Mouse (Mus musculus): ENCODE data around the gene Psap. TPM values are rescaled to one million over a fixed set of nuclear protein-coding genes. Genes with fewer than 3 reads are reported as not detected.

The Psap gene
- polyA plus RNA-seq, 1 experiment from 2014 or later: 235 TPM

GRCm38 (mm10) chr10:60344111-60344510 is 66.7 kb downstream of the Psap start:
- 84% methylated on average over 3 of the region's 3 CpGs for WGBS
- peaks cover 13% of the 10 kb centered on the region for H3K27me3 ChIP-seq (ENCODE audit: control insufficient read depth, insufficient read depth, low read depth, low read length)
- H3K4me1 ChIP-seq (ENCODE audit: control insufficient read depth, insufficient read depth, low read length): no peaks in the 10 kb centered on the region; the same call in 1 of the 2 replicates
- H3K4me3 ChIP-seq (ENCODE audit: low read depth, low read length): no peak overlapping the region
- H3K9me3 ChIP-seq (replicated peaks; ENCODE audit: control insufficient read depth, low read length, poor library complexity, severe bottlenecking): no peaks in the 10 kb centered on the region
- no peaks in the 10 kb centered on the region for H3K36me3 ChIP-seq (ENCODE audit: control insufficient read depth, insufficient read depth, low read length)
- H3K4me2 ChIP-seq (ENCODE audit: low read length): no peak overlapping the region
- no peak overlapping the region for H3K9ac ChIP-seq (ENCODE audit: low read depth, low read length)
- no peak for ATAC-seq
- no peak overlapping the region for H3K27ac ChIP-seq (ENCODE audit: low read length)

GRCm38 (mm10) chr10:60346056-60346455 is 68.6 kb downstream of the Psap start:
- Histone ChIP-seq H3K27ac (ENCODE audit: low read length) (no peak overlapping the region), H3K4me3 (ENCODE audit: low read depth, low read length) (no peak overlapping the region), H3K9me3 (replicated peaks; ENCODE audit: control insufficient read depth, low read length, poor library complexity, severe bottlenecking) (no peaks in the 10 kb centered on the region), H3K4me2 (ENCODE audit: low read length) (no peak overlapping the region), H3K27me3 (ENCODE audit: control insufficient read depth, insufficient read depth, low read depth, low read length) (peaks cover 13% of the 10 kb centered on the region), H3K9ac (ENCODE audit: low read depth, low read length) (no peak overlapping the region), H3K4me1 (ENCODE audit: control insufficient read depth, insufficient read depth, low read length) (peaks cover 4% of the 10 kb centered on the region; the same call in 1 of the 2 replicates), H3K36me3 (ENCODE audit: control insufficient read depth, insufficient read depth, low read length) (no peaks in the 10 kb centered on the region)
- WGBS: 85% methylated on average over 4 of the region's 4 CpGs
- no peak for ATAC-seq

- H3K36me3 ChIP-seq (ENCODE audit: control insufficient read depth, insufficient read depth, low read length): no peaks in the 10 kb centered on the region
- ATAC-seq: no peak
- H3K9me3 ChIP-seq (replicated peaks; ENCODE audit: control insufficient read depth, low read length, poor library complexity, severe bottlenecking): no peaks in the 10 kb centered on the region
- peak within 1 kb of the TSS; percentile 21; the same call in 1 of the 2 replicates for H3K9ac ChIP-seq (ENCODE audit: low read depth, low read length)
- no peak within 1 kb of the TSS for H3K27ac ChIP-seq (ENCODE audit: low read length)
- peaks cover 4% of the 10 kb centered on the region; the same call in 1 of the 2 replicates for H3K4me1 ChIP-seq (ENCODE audit: control insufficient read depth, insufficient read depth, low read length)
- peaks cover 13% of the 10 kb centered on the region for H3K27me3 ChIP-seq (ENCODE audit: control insufficient read depth, insufficient read depth, low read depth, low read length)
- under 1% methylated on average over 37 of the region's 37 CpGs for WGBS
- H3K4me2 ChIP-seq (ENCODE audit: low read length): peak within 1 kb of the TSS; percentile 37
- peak within 1 kb of the TSS; percentile 2; the same call in 1 of the 2 replicates for H3K4me3 ChIP-seq (ENCODE audit: low read depth, low read length)
Measured at GRCm38 (mm10) chr10:60346701-60347405, 69.4 kb downstream of the Psap start, which contains the start of gene Vsir. Vsir (plus strand) TSS chr10:60346851.

- Histone ChIP-seq H3K4me3 (ENCODE audit: low read depth, low read length) (no peak overlapping the region), H3K9ac (ENCODE audit: low read depth, low read length) (no peak overlapping the region), H3K36me3 (ENCODE audit: control insufficient read depth, insufficient read depth, low read length) (no peaks in the 10 kb centered on the region), H3K27me3 (ENCODE audit: control insufficient read depth, insufficient read depth, low read depth, low read length) (peaks cover 13% of the 10 kb centered on the region), H3K4me2 (ENCODE audit: low read length) (peak overlapping the region; percentile 8; the same call in 1 of the 2 replicates), H3K27ac (ENCODE audit: low read length) (no peak overlapping the region), H3K4me1 (ENCODE audit: control insufficient read depth, insufficient read depth, low read length) (peaks cover 4% of the 10 kb centered on the region; the same call in 1 of the 2 replicates), H3K9me3 (replicated peaks; ENCODE audit: control insufficient read depth, low read length, poor library complexity, severe bottlenecking) (no peaks in the 10 kb centered on the region)
- WGBS: 42% methylated on average over 9 of the region's 9 CpGs
- ATAC-seq: no peak
Measured at GRCm38 (mm10) chr10:60347768-60348610, 70.6 kb downstream of the Psap start.

GRCm38 (mm10) chr10:60349056-60349455 is 71.6 kb downstream of the Psap start:
- H3K4me3 ChIP-seq (ENCODE audit: low read depth, low read length): no peak overlapping the region
- H3K27ac ChIP-seq (ENCODE audit: low read length): no peak overlapping the region
- no peaks in the 10 kb centered on the region for H3K9me3 ChIP-seq (replicated peaks; ENCODE audit: control insufficient read depth, low read length, poor library complexity, severe bottlenecking)
- H3K36me3 ChIP-seq (ENCODE audit: control insufficient read depth, insufficient read depth, low read length): no peaks in the 10 kb centered on the region
- peaks cover 13% of the 10 kb centered on the region for H3K27me3 ChIP-seq (ENCODE audit: control insufficient read depth, insufficient read depth, low read depth, low read length)
- H3K4me1 ChIP-seq (ENCODE audit: control insufficient read depth, insufficient read depth, low read length): peaks cover 4% of the 10 kb centered on the region; the same call in 1 of the 2 replicates
- H3K9ac ChIP-seq (ENCODE audit: low read depth, low read length): no peak overlapping the region
- H3K4me2 ChIP-seq (ENCODE audit: low read length): no peak overlapping the region
- no peak for ATAC-seq
- 41% methylated on average over 6 of the region's 6 CpGs for WGBS

- H3K4me3 ChIP-seq (ENCODE audit: low read depth, low read length): no peak overlapping the region
- peaks cover 13% of the 10 kb centered on the region for H3K27me3 ChIP-seq (ENCODE audit: control insufficient read depth, insufficient read depth, low read depth, low read length)
- 93% methylated on average over 5 of the region's 5 CpGs for WGBS
- no peaks in the 10 kb centered on the region for H3K36me3 ChIP-seq (ENCODE audit: control insufficient read depth, insufficient read depth, low read length)
- no peak overlapping the region for H3K4me2 ChIP-seq (ENCODE audit: low read length)
- H3K27ac ChIP-seq (ENCODE audit: low read length): no peak overlapping the region
- H3K4me1 ChIP-seq (ENCODE audit: control insufficient read depth, insufficient read depth, low read length): peaks cover 4% of the 10 kb centered on the region; the same call in 1 of the 2 replicates
- no peak overlapping the region for H3K9ac ChIP-seq (ENCODE audit: low read depth, low read length)
- ATAC-seq: no peak
- H3K9me3 ChIP-seq (replicated peaks; ENCODE audit: control insufficient read depth, low read length, poor library complexity, severe bottlenecking): no peaks in the 10 kb centered on the region
Measured at GRCm38 (mm10) chr10:60349644-60350043, 72.2 kb downstream of the Psap start.

GRCm38 (mm10) chr10:60350077-60350804 is 72.8 kb downstream of the Psap start:
- no peak for ATAC-seq
- Histone ChIP-seq H3K27me3 (ENCODE audit: control insufficient read depth, insufficient read depth, low read depth, low read length) (peaks cover 13% of the 10 kb centered on the region), H3K27ac (ENCODE audit: low read length) (no peak overlapping the region), H3K9ac (ENCODE audit: low read depth, low read length) (no peak overlapping the region), H3K4me2 (ENCODE audit: low read length) (no peak overlapping the region), H3K4me3 (ENCODE audit: low read depth, low read length) (no peak overlapping the region), H3K4me1 (ENCODE audit: control insufficient read depth, insufficient read depth, low read length) (peaks cover 4% of the 10 kb centered on the region; the same call in 1 of the 2 replicates), H3K9me3 (replicated peaks; ENCODE audit: control insufficient read depth, low read length, poor library complexity, severe bottlenecking) (no peaks in the 10 kb centered on the region), H3K36me3 (ENCODE audit: control insufficient read depth, insufficient read depth, low read length) (no peaks in the 10 kb centered on the region)
- WGBS: 40% methylated on average over 5 of the region's 5 CpGs

- Histone ChIP-seq H3K4me3 (ENCODE audit: low read depth, low read length) (no peak overlapping the region), H3K36me3 (ENCODE audit: control insufficient read depth, insufficient read depth, low read length) (no peaks in the 10 kb centered on the region), H3K9ac (ENCODE audit: low read depth, low read length) (no peak overlapping the region), H3K4me1 (ENCODE audit: control insufficient read depth, insufficient read depth, low read length) (peaks cover 4% of the 10 kb centered on the region; the same call in 1 of the 2 replicates), H3K27ac (ENCODE audit: low read length) (no peak overlapping the region), H3K27me3 (ENCODE audit: control insufficient read depth, insufficient read depth, low read depth, low read length) (peaks cover 13% of the 10 kb centered on the region), H3K9me3 (replicated peaks; ENCODE audit: control insufficient read depth, low read length, poor library complexity, severe bottlenecking) (no peaks in the 10 kb centered on the region), H3K4me2 (ENCODE audit: low read length) (no peak overlapping the region)
- 52% methylated on average over 3 of the region's 3 CpGs for WGBS
- no peak for ATAC-seq
Measured at GRCm38 (mm10) chr10:60350805-60351167, 73.4 kb downstream of the Psap start.
